Mouse (Mus musculus): Measurements from ENCODE around the gene Scamp1. TPM values are rescaled to one million over a fixed set of nuclear protein-coding genes. Genes with fewer than 3 reads are reported as not detected.
"Not testable (repeated sequence)": the region's sequence is repeated elsewhere in the genome, so short reads cannot be mapped to it uniquely, and the experiment has no call there.

Scamp1 gene
- 10 to 100 TPM; 22.4 to 25.9 TPM for total RNA-seq (2021)
- long read RNA-seq, experiment 1, full-length matches to known transcripts = 55 of 67 reads
- long read RNA-seq, experiment 1, partial matches to known transcripts = 2 of 67 reads
- long read RNA-seq, experiment 1, other reads (novel, unspliced or antisense) = 10 of 67 reads
- long read RNA-seq, experiment 2, full-length matches to known transcripts = 42 of 48 reads
- long read RNA-seq, experiment 2, partial matches to known transcripts = 2 of 48 reads
- long read RNA-seq, experiment 2, other reads (novel, unspliced or antisense) = 4 of 48 reads

DNA sequence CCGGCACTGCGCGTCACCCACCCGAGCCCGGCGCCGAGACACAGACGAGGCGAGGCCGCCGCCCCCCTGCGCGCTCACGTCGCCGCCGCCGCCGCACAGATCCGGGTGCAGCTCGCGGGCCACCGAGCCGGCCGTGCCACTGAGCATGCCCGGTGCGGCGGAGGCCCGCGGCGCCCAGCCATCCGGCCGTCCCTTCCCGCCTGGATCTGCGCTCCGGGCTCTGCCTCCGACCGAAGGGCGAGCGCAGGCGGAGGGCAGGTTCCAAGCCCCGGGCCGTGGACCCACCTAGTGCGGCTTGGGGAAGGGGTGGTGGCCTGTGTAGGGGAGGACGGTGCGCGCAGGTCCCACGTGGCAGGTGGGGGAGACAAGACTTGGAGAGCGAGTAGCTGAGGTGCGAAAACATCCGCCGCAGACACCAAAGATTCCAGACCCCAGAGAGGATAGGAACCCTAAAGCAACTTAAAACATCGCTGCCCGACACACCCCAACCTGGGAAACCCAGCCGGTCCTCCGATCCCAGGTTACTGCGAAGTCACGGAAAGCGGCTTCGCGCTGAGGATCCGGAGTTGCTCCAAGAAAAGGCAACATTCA lies at the start of gene Scamp1:
Gene Scamp1, minus strand, starts transcription at position 577 of the 591 bp plus-strand sequence.
- peak; percentile 78 to 88 for DNase-seq (ENCODE audit: low spot score in 2 of 2)

DNA sequence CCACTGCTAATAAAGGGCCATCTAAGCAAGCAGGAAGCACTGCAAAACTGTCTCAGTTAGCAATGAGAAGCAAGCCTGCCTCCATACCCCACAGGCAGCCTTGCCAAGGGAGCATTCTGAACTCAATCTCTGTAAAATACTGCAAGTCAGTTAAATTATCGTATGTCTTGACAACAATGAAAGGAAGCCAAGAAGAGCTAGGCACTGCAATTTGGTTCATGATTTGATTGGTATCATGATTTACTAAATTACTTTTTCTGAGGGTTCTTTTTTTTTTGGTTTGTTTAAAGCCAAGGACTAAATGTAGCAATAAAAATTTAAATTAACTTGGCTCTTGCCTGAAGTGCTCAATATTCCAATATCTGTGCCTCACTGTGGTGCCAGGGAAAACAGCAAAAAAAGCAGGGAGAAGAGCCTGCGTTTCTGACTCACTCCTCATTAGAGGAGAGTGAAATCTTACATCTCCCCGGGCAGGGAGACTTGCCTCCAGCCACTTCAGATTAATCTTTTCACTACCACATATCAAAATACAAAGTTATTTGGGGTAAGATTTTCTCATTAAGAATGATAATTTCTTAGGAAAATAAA lies 44.8 kb upstream of the Scamp1 start:
- DNase-seq (ENCODE audit: low spot score in 2 of 2) = no peak

DNA sequence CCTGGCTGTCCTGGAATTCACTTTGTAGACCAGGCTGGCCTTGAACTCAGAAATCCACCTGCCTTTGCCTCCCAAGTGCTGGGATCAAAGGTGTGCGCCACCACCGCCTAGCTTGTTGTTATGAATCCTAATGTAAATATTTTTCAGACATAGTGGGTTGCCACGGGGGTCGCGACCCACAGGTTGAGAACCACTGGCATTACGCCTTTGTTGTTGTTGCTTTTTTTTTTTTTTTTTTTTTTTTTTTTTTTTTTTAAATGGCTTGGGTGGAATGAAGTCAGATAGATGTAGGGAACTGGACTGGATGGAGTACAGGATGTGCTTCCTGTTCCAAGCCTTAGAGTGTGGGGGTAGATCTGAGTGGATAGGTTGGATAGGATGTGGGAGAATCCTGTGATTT lies 43.3 kb upstream of the Scamp1 start:
- not testable (repeated sequence) for DNase-seq (ENCODE audit: low spot score in 2 of 2)

DNA sequence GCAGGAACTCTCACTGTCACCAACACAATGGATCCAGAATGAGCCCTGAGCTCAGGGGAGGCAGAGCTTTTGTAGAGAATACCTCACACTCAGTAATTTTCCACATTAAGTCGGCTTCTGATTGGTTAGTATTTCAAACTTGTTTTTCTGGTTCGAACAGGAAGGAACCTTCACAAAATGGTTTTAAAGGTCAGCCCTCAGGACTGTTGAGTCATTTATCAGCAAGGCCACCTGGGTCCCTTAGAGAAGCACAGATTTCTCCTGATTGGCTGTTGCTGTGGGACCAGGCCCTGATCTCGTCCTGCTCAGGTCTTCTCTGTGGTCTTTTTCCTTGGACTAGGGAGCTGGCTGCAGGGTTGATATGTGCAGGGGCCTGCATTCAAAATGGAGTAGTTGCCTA lies 42.4 kb upstream of the Scamp1 start:
- no peak for DNase-seq (ENCODE audit: low spot score in 2 of 2)

DNA sequence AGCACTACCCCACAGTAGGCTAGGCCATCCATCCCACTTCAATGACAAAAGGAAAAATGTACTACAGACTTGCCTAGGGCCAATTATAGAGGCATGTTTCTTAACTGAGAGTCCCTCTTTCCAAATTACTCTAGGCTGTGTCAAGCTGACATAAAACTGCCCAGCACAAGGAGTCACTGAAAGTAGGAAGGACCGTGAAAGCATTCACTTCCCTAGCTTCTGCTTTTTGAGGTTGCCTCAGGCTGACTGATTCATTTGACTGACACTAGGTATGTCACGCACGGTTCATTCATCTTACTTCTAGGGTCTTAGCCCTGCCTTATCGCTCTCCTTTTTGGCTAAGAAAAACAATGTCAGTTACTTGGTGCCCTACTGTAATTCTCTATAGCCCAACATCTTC lies 36.8 kb upstream of the Scamp1 start:
- DNase-seq (ENCODE audit: low spot score in 2 of 2) = no peak

DNA sequence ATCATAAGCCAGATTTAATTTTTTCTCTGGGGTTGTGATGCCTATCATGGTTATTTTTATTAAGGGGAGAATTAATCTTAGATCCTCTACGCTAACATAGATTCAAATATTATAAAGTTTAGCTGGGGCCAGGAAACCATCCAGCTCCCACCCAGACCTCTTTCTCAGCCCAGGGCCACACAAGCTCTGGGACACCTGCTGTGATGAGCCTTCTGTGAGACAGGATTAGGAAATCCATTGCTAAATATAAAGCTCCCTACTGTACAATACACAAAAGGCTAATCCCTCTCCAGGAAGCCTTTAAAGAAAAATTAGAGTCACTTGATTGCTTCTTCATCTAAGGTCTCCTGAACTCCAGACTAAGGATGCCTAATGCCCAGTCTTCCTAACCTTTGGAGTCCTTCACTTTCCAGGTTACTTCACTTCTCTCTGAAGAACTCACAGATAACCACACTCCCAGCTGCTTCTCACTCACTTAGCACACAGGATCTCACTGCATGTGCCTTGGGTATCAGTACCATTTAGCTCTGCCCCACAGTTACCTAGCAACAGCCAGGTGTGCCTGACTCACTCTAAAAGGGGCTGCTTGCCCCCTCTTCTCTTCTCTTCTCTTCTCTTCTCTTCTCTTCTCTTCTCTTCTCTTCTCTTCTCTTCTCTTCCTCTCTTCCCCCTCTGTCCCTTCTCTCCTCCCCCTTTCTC lies 35.6 kb upstream of the Scamp1 start:
- DNase-seq (ENCODE audit: low spot score in 2 of 2) = no peak

DNA sequence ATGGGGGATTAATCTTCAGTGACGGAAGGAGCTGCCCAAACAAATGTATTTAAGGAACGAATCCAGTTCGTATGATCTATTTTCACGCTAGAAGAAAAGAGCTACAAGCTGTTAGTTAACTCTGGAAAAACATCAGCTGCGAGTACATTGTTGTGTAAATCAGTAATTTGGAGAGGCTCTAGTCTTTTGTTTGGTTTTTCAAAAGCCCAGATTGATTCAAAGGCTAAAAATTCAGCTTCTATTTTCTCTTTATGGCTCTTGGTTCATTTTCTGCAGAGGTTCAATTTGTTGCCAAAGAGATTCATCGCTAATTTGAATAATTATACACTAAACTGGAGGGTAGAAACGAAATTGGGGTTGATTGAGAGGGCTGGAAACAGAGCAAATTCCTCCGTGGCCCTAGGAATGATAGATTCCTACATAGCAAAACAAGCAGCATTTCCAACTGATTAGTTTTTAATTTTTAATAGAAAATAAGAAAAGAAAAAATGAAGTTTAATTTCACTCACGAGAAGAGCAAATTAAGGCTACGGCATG lies 31.4 kb upstream of the Scamp1 start:
- no peak for DNase-seq (ENCODE audit: low spot score in 2 of 2)

DNA sequence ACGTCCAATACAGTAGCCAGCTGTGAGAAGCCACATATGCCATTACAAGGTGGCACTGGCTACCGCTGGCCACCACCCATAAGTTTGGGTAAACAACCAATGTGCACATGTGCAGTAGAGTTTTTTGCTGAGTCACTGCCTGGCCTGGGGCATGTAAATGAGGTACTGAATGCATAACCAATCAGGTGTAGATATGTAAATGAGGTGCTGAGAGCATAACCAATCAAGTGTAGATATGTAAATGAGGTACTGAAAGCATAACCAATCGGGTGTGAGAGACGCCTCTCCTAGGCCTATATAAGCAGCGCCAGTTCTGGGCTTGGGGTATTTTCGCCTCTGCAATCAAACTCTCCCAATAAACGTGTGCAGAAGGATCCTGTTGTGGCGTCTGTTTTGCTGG lies 27.2 kb upstream of the Scamp1 start:
- not testable (repeated sequence) for DNase-seq (ENCODE audit: low spot score in 2 of 2)

DNA sequence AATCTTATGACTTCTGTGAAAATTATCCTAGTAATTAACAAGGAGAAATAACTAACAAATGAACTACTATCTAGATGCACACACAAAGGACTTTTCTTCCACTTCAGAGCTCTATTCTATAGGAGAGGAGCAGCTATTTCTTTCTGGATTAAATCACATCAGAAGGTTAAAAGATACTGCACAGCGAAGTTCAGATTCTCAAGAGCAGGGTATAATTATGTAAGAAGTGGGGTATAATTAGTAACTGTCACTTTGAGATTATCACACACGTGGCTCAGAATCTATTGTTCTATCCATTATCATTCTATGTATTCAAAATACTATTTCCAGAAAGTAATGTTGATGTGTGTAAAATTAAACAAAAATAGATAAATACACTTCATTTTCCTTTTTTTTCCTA lies 22.6 kb upstream of the Scamp1 start:
- DNase-seq (ENCODE audit: low spot score in 2 of 2) = no peak

DNA sequence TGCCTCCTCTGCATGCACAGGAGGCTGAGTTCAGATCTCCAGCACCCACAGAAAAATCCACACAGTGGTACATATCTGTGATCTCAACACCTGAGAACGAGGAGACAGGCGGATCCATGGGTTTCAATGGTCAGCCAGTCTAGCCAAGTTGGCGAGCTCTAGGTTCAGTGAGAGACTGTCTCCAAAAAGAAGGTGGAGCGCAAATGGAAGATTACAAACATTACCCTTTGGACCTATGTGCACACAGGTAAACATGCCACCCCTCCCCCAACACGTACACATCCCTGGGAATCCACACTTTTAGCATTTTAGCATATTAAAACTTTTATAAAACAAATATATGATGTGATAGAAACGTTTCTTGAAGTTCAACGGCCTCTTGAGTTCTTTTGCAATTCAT lies 21.9 kb upstream of the Scamp1 start:
- DNase-seq (ENCODE audit: low spot score in 2 of 2) = no peak

DNA sequence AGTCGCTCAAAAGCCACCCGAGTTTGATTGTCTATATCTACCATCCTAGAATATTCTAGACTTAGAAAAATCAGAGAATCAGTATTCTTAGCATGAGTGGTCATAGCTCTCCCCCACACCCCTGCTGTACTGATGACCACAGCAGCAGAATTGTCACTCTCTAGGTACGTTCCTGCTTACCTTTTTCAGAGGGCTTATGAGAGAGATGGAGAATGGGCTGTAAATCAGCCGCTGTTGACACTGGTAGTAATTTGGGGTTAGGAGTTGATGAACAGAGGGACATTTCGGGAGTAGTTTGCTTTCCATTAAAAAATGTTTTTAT lies 21.3 kb upstream of the Scamp1 start:
- DNase-seq (ENCODE audit: low spot score in 2 of 2) = no peak

DNA sequence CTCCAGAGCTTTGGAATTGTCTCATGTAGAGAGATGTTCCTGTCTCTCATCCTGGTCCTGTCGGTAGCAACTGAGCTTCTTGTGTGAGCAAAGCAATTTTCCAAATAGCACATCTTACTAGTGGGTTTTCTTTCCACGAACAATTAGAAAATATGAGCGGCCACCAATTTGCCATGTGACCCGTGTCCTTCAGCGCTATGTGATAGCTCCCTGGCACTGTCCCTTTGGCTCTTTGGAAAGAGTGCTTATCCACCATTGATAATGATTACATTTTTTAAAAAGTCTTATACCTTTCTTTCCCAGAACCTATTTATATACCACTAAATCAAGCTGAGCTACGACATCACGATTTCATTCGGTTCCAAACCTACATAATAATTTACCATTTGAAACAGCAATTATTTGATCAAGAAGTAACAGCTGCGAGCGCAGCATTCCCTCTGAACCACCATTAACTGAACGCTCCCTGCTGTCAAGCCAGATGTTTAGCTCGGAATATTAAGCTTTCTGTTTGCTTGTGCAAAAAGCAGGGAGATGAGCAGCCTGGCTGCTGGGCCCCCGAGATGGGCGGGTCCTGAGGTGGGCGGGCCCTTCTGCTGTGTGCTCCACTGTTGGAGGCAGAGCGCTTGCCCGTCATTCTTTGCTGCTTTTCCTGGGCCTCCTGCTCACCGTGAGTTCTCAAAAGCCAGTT lies 20.8 kb upstream of the Scamp1 start:
- DNase-seq (ENCODE audit: low spot score in 2 of 2) = peak; percentile 31 to 55

DNA sequence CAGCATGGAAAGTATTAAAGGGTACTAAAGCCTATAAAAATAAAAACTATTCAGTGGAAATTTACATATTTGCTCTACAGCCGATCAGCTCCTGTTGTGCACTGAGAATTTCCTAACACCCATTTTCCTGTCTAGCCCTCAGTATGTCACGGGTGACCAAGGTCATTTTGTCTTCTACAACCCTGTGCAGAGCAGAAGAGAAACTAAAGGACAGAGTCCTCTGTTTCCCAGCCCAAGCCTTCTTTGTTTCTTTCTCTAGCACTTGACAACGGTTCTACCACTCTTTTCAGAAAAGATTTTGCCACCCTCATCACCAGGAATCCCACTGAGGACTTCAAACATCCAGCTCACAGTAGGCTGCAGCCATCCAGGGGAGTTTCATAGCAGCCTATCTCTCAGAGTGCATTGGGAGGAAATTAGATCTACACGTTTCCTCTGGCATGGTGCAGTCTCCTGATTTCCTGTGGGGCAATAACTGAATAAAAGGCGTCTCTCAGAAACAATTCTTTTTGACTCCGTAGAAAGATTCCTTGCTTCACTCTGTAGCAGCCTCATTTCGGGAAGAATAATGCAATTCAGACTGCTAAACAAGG lies 15.4 kb upstream of the Scamp1 start:
- DNase-seq (ENCODE audit: low spot score in 2 of 2) = no peak

DNA sequence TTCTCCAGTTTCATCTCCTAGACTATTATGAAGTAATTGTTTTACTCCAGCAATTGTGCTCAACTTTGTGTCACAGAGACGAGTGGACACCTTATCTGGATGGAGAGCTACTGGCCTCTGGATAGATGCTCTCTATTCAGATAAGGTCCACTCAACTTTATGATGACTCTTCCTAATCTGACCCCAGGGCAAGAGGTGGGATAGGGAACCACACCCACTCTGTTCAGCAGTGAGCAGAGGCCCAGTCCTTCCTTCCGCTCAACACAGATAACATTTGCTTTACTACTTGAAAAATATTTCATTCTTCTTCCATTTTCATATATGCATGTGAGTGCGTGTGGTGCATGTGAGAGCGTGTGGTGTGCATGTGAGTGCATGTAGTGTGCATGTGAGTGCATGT lies 14.6 kb upstream of the Scamp1 start:
- no peak for DNase-seq (ENCODE audit: low spot score in 2 of 2)

DNA sequence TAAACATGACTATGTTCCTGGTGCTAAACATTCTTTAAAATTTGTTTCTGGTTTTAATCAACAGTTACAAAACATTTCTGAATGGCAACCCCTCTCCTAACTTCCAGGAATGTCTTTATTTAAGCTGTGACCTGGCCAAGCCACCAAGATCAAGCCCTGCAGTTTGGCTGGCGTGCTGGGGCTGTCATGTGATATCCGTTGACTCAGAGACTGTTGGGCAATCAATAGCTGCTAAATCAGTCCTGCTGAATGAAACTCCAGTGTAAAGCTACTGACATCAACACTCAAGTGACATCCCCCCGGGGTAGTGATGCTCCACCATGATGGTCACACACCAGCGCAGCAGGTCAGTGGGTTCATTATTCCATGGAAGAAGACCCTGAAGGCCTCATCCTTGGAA lies 12.7 kb upstream of the Scamp1 start:
- no peak for DNase-seq (ENCODE audit: low spot score in 2 of 2)

DNA sequence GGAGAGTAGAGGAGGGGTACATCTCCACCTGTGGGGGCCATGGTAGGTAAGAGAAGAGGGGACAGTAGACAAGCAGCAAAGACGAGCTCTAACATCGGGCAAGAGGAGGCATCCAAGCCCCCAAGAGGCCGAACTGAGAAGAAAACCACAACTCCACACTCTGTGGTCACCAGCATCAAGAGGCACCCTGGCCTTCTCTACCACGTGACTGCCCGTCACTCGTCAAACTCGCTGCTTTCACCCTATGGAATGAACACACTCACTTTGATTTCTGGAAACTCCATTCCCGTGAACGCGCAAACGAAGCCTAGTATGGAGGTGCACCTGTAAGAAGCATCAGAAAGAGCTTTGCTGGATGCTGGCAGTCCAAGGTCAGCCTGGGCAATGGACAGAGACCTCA lies 10.7 kb upstream of the Scamp1 start:
- no peak for DNase-seq (ENCODE audit: low spot score in 2 of 2)

DNA sequence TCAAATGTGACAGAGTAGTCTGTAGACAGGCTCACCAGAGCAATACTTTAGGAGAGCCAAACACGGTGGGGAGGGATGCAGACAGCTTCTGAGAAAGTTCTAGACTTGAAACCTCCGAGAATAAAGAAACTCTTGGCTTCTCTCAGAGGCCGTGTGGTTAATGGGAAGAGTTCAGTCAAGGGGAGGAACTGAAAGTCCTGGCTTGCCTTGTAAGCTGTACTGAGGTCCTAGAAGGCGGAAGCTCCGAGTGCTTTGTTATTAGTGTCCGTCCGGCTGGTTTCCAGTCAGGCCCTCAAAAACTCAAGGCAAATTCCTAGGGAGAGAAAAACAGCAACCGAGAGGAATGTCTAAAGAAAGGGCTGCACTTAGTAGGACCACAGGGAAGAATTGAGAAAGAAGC lies 10.3 kb upstream of the Scamp1 start:
- no peak for DNase-seq (ENCODE audit: low spot score in 2 of 2)

DNA sequence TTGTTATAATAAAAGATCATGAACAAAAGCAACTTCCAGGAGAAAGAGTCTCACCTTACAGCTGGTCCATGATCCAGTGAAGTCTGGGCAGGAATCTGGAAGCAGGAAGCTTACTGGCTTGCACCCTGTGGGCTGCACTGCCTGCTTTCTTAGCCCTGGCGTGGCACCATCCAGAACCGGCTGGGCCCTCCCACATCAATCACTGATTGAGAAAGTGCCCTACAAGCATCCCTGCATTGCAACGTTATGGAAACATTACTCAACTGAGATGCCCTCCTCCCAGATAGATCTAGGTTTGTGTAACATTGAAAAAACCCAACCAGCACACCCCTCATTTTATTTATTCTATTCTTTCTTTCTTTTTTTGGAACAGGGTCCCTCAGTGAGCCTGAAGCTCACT lies 9.2 kb upstream of the Scamp1 start:
- DNase-seq (ENCODE audit: low spot score in 2 of 2) = no peak

DNA sequence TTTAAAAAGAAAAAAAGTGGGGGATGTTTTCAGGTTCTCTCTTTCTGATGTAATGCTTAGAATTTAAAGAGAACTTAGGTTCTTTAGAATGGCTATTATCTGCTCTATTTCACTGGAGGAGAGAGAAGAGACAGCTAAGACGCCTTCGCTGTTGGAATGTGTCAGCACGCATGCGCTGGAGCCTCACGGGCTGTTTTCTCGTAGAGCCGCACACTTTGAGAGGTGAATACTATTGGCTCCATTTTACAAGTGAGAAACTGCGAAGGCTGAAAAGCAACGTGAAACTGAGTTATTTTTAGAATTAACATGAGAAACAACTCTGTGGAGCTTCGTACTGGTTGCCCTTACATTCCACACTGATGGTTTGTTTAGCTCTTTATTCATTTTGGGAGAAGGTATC lies 8.3 kb upstream of the Scamp1 start:
- DNase-seq (ENCODE audit: low spot score in 2 of 2) = no peak

DNA sequence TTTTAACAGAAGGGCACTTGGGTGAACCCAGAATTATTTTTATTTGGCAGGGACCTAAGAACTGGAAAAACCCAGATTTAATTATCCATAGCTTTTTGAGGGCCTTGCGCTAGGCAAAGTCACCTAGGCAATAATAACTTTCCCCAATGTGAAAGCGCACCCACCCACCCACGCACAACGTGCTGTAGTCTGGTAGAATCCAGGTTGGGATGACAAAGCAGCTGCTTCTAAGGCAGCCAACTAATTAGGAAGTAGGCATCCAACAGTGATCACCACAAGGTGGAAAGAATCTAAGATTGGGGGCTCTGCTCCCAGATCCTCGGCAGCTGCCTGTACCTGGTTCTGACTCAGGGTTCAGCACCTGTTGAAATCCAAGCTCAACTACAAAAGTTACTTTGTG lies 538 bp upstream of the Scamp1 start:
- no peak for DNase-seq (ENCODE audit: low spot score in 2 of 2)

All from gastrocnemius, postnatal 4 days (tissue).